Mouse (Mus musculus) lung, postnatal 36 days (tissue): Measurements from ENCODE around the gene Higd1c.
"Not testable (repeated sequence)": the region's sequence is repeated elsewhere in the genome, so short reads cannot be mapped to it uniquely, and the experiment has no call there.

Experiments used
- DNase-seq: peaks from one replicate; pipeline ENCODE4 v3.0.0; 2022; ENCODE audit warnings: mixed read lengths

The Higd1c gene

GRCm38 (mm10) chr15:100414011-100414410 lies 49.7 kb downstream of the Higd1c start:
- DNase-seq = no peak

GRCm38 (mm10) chr15:100414942-100415341 lies 50.6 kb downstream of the Higd1c start:
- peak; percentile 42 for DNase-seq

- DNase-seq = peak; percentile 53
Measured at GRCm38 (mm10) chr15:100415684-100416083, 51.3 kb downstream of the Higd1c start.

GRCm38 (mm10) chr15:100417854-100418450 lies 53.6 kb downstream of the Higd1c start:
- no peak for DNase-seq

- DNase-seq = no peak
Measured at GRCm38 (mm10) chr15:100419311-100419710, 55.0 kb downstream of the Higd1c start.

- no peak for DNase-seq
Measured at GRCm38 (mm10) chr15:100419901-100420745, 55.8 kb downstream of the Higd1c start.

- DNase-seq = no peak
Measured at GRCm38 (mm10) chr15:100421059-100421757, 56.9 kb downstream of the Higd1c start.

- not testable (repeated sequence) for DNase-seq
Measured at GRCm38 (mm10) chr15:100421758-100422197, 57.4 kb downstream of the Higd1c start, which contains the start of gene Gm5475. Gm5475 (plus strand) TSS chr15:100422147.

- DNase-seq = no peak
Measured at GRCm38 (mm10) chr15:100422476-100422875, 58.1 kb downstream of the Higd1c start.

- peak; percentile 97 for DNase-seq
Measured at GRCm38 (mm10) chr15:100422899-100423860, 58.8 kb downstream of the Higd1c start.

GRCm38 (mm10) chr15:100423916-100424315 lies 59.6 kb downstream of the Higd1c start:
- DNase-seq = peak; percentile 66

- peak; percentile 42 for DNase-seq
Measured at GRCm38 (mm10) chr15:100424396-100425122, 60.2 kb downstream of the Higd1c start, which contains the start of gene Slc11a2. Slc11a2 (minus strand) TSS chr15:100425072.

- DNase-seq = peak; percentile 43
Measured at GRCm38 (mm10) chr15:100428296-100428905, 64.1 kb downstream of the Higd1c start.

GRCm38 (mm10) chr15:100429959-100430565 lies 65.7 kb downstream of the Higd1c start:
- DNase-seq = no peak

- DNase-seq = no peak
Measured at GRCm38 (mm10) chr15:100433234-100433633, 68.9 kb downstream of the Higd1c start.
